26 mouse cellular contexts compared by ENCODE assay signal in genomic region chr14:55950346-55951030, GRCm38 (mm10). TPM values are rescaled to one million over a fixed set of nuclear protein-coding genes. Genes with fewer than 3 reads are reported as not detected.
DNase-seq lines count a peak whose midpoint lies in the region; ATAC-seq lines count a peak whose summit lies in the region.
"Had no signal": no experiment of that assay in that cellular context is flagged by ENCODE, and none has a peak within 500 bp of the region (broad histone marks: within the 10 kb centered on the region; RNA-seq: fewer than 3 reads in every experiment).

Gene Cma2, plus strand, starts transcription at chr14:55950980.

- DNase-seq in 3T3-L1 (ENCODE audit: low read depth, low spot score) (peak; percentile 70), 416B (ENCODE audit: low read depth) (peak; percentile 56)
- DNase-seq in brain, adult 2 months (ENCODE audit: low read depth, low spot score), result peak; percentile 23
- DNase-seq in left cerebral cortex, adult 11 months (ENCODE audit: low spot score), result no peak
- no peak for DNase-seq in embryo, embryonic 9.5 days (ENCODE audit: extremely low spot score)
- DNase-seq: adrenal gland, adult 8-10 months; adrenal gland, postnatal 25 days; B cell, adult 2 months; cerebellum, adult 18-20 months; cerebellum, adult 9-10 months; cerebellum, postnatal 14 days; gastrocnemius, adult 2 months; gastrocnemius, postnatal 14 days; heart, adult 2 months; kidney, adult 11 months had no signal

- peak; percentile 20; the same call in 1 of the 2 replicates for ATAC-seq in megakaryocyte progenitor cell, adult 5-6 weeks (replicated peaks; ENCODE audit: poor library complexity)
- no peak for ATAC-seq in erythroid progenitor cell, adult 5-6 weeks (replicated peaks; ENCODE audit: low FRiP score, poor library complexity, severe bottlenecking)
- ATAC-seq: activated CD4-positive, CD25-positive, alpha-beta regulatory T cell, adult 4 months; forebrain, embryonic 13.5 days; forebrain, embryonic 16.5 days; hindbrain, embryonic 16.5 days; intestine, embryonic 15.5 days had no signal

RNA-seq across cellular contexts. Expression of gene Cma2, which starts in this region (rescaled TPM):
- not detected in 2 replicates for total RNA-seq in megakaryocyte progenitor cell, adult 5-6 weeks (2015)
- not detected in 2 replicates for total RNA-seq in megakaryocyte progenitor cell, adult 5-6 weeks (2017)
- not detected in 2 replicates for total RNA-seq in erythroid progenitor cell, adult 5-6 weeks (2015; ENCODE audit: low replicate concordance)
- not detected in 2 replicates for total RNA-seq in erythroid progenitor cell, adult 5-6 weeks (2017; ENCODE audit: low replicate concordance)
- total RNA-seq: adrenal gland, postnatal 25 days; CH12.LX; heart, adult 2 months; heart, postnatal 25 days; hematopoietic stem cell, adult 5-6 weeks; MEL had no signal

Comparison
In these comparisons a context has a peak if more than half of its experiments do, and no peak if none do; other contexts are left out.
1. Peak in ATAC-seq in megakaryocyte progenitor cell, adult 5-6 weeks; RNA of the gene not detected or under 1 TPM.
2. DNase-seq: peak in 3T3-L1 (single experiment), 416B (single experiment) and brain, adult 2 months (single experiment); none in left cerebral cortex, adult 11 months (single experiment) and embryo, embryonic 9.5 days (single experiment).